Mouse (Mus musculus) stomach, embryonic 14.5 days (tissue): ENCODE measurements at regions not wholly inside any gene's neighbourhood (a gene's known extent, or its start where the extent isn't known, plus 50 kb on each side); places are given as distances from the start of the nearest gene placed in this dataset.

ENCODE experiments used
- ATAC-seq: fragments of 200-750 bp; cut with Nextera tagmentation; 2 replicates; pipeline ENCODE4 v1.8.0; 2017; ENCODE audit warnings: low read depth, moderate TSS enrichment; ENCODE audit not compliant: insufficient number of reproducible peaks, insufficient read depth, low FRiP score
- H3K27ac ChIP-seq: fragments of 300-500 bp; sonication (generic); 2 replicates; pipeline ENCODE4 v1.5.1; 2014; ENCODE audit warnings: mild to moderate bottlenecking, low read length, moderate library complexity, mixed read lengths
- H3K27me3 ChIP-seq: fragments of 300-500 bp; sonication (generic); 2 replicates; pipeline ENCODE4 v1.6.1; 2014; ENCODE audit warnings: low read length, control low read depth, mixed read lengths; ENCODE audit not compliant: control insufficient read depth, insufficient read depth
- H3K36me3 ChIP-seq: fragments of 300-500 bp; sonication (generic); 2 replicates; pipeline ENCODE4 v1.6.1; 2014; ENCODE audit warnings: mild to moderate bottlenecking, control low read depth, low read length, moderate library complexity, mixed read lengths; ENCODE audit not compliant: control insufficient read depth, insufficient read depth
- H3K4me1 ChIP-seq: fragments of 300-500 bp; sonication (generic); 2 replicates; pipeline ENCODE4 v1.6.1; 2014; ENCODE audit warnings: low read length, control low read depth, mixed read lengths; ENCODE audit not compliant: control insufficient read depth, insufficient read depth
- H3K4me2 ChIP-seq: fragments of 300-500 bp; sonication (generic); replicated peaks from 2 replicates; pipeline ENCODE4 v1.6.1; 2014; ENCODE audit warnings: low read depth, low read length, control low read depth
- H3K4me3 ChIP-seq: fragments of 300-500 bp; sonication (generic); 2 replicates; pipeline ENCODE4 v1.5.1; 2014; ENCODE audit warnings: low read depth, low read length, control low read depth
- H3K9ac ChIP-seq: fragments of 300-500 bp; sonication (generic); replicated peaks from 2 replicates; pipeline ENCODE4 v1.6.1; 2014; ENCODE audit warnings: low read depth, mild to moderate bottlenecking, control low read depth, low read length, moderate library complexity, mixed read lengths
- H3K9me3 ChIP-seq: fragments of 300-500 bp; sonication (generic); 2 replicates; pipeline ENCODE4 v1.6.1; 2016; ENCODE audit warnings: low read depth, low read length, control low read depth; ENCODE audit not compliant: control insufficient read depth
- WGBS: fragments of 180-500 bp; shearing (Covaris S2); extraction: QIAGEN DNeasy Blood & Tissue Kit; methylation state at CpG from one replicate; pipeline ENCODE4 v1.1.7; 2014; 5-methylcytosine and 5-hydroxymethylcytosine counted together

GRCm38 (mm10) chr16:12692739-12693292, 416.7 kb upstream of the Ercc4 start:
- no peak for ATAC-seq
- no peak overlapping the region for H3K4me3 ChIP-seq
- 45% methylated on average over 4 of the region's 5 CpGs for WGBS
- no peaks in the 10 kb centered on the region for H3K9me3 ChIP-seq
- no peak overlapping the region for H3K27ac ChIP-seq
- H3K27me3 ChIP-seq = no peaks in the 10 kb centered on the region
- no peaks in the 10 kb centered on the region for H3K4me1 ChIP-seq
- no peaks in the 10 kb centered on the region for H3K36me3 ChIP-seq
- no peak overlapping the region for H3K9ac ChIP-seq
- no peak overlapping the region for H3K4me2 ChIP-seq

- no peak for ATAC-seq
- Histone ChIP-seq H3K36me3 (no peaks in the 10 kb centered on the region), H3K27me3 (no peaks in the 10 kb centered on the region), H3K27ac (no peak overlapping the region), H3K9ac (no peak overlapping the region), H3K9me3 (no peaks in the 10 kb centered on the region), H3K4me3 (no peak overlapping the region), H3K4me1 (no peaks in the 10 kb centered on the region), H3K4me2 (no peak overlapping the region)
- WGBS = 52% methylated on average over 7 of the region's 7 CpGs
These were observed 416.1 kb upstream of the Ercc4 start for GRCm38 (mm10) chr16:12693346-12693745.

- ATAC-seq = no peak
- WGBS = 70% methylated on average over 3 of the region's 3 CpGs
- Histone ChIP-seq H3K4me1 (no peaks in the 10 kb centered on the region), H3K4me3 (no peak overlapping the region), H3K9ac (no peak overlapping the region), H3K9me3 (no peaks in the 10 kb centered on the region), H3K27ac (no peak overlapping the region), H3K4me2 (no peak overlapping the region), H3K27me3 (no peaks in the 10 kb centered on the region), H3K36me3 (no peaks in the 10 kb centered on the region)
These were observed 414.8 kb upstream of the Ercc4 start for GRCm38 (mm10) chr16:12694646-12695045.

GRCm38 (mm10) chr16:12696939-12697621, 412.4 kb upstream of the Ercc4 start:
- Histone ChIP-seq H3K27me3 (no peaks in the 10 kb centered on the region), H3K27ac (no peak overlapping the region), H3K36me3 (no peaks in the 10 kb centered on the region), H3K4me3 (no peak overlapping the region), H3K9me3 (no peaks in the 10 kb centered on the region), H3K4me2 (no peak overlapping the region), H3K4me1 (no peaks in the 10 kb centered on the region), H3K9ac (no peak overlapping the region)
- WGBS = 81% methylated on average over 10 of the region's 10 CpGs
- ATAC-seq = no peak

- no peaks in the 10 kb centered on the region for H3K36me3 ChIP-seq
- ATAC-seq = no peak
These were observed 409.9 kb upstream of the Ercc4 start for GRCm38 (mm10) chr16:12699557-12699956.

GRCm38 (mm10) chr16:12700088-12700487, 409.4 kb upstream of the Ercc4 start:
- Histone ChIP-seq H3K27me3 (no peaks in the 10 kb centered on the region), H3K4me1 (no peaks in the 10 kb centered on the region), H3K9ac (no peak overlapping the region), H3K36me3 (no peaks in the 10 kb centered on the region), H3K27ac (no peak overlapping the region), H3K9me3 (no peaks in the 10 kb centered on the region), H3K4me3 (no peak overlapping the region), H3K4me2 (no peak overlapping the region)
- ATAC-seq = no peak
- 89% methylated on average over 10 of the region's 10 CpGs for WGBS

More at GRCm38 (mm10) chr16:12699557-12699956, 409.9 kb upstream of the Ercc4 start:
- H3K4me1 ChIP-seq = no peaks in the 10 kb centered on the region
- no peak overlapping the region for H3K9ac ChIP-seq
- no peaks in the 10 kb centered on the region for H3K27me3 ChIP-seq
- H3K9me3 ChIP-seq = no peaks in the 10 kb centered on the region
- no peak overlapping the region for H3K4me2 ChIP-seq
- no peak overlapping the region for H3K27ac ChIP-seq
- H3K4me3 ChIP-seq = no peak overlapping the region
- WGBS = 77% methylated on average over 5 of the region's 5 CpGs

- Histone ChIP-seq H3K9me3 (no peaks in the 10 kb centered on the region), H3K36me3 (no peaks in the 10 kb centered on the region), H3K4me3 (no peak overlapping the region), H3K4me1 (no peaks in the 10 kb centered on the region; the same call in 1 of the 2 replicates), H3K27me3 (no peaks in the 10 kb centered on the region), H3K9ac (no peak overlapping the region), H3K4me2 (no peak overlapping the region), H3K27ac (no peak overlapping the region)
- WGBS = 79% methylated on average over 9 of the region's 9 CpGs
- no peak for ATAC-seq
These were observed 405.5 kb upstream of the Ercc4 start for GRCm38 (mm10) chr16:12703818-12704590.

GRCm38 (mm10) chr16:12706907-12707306, 402.6 kb upstream of the Ercc4 start:
- H3K27me3 ChIP-seq = no peaks in the 10 kb centered on the region
- no peak for ATAC-seq
- H3K4me3 ChIP-seq = no peak overlapping the region
- H3K9me3 ChIP-seq = no peaks in the 10 kb centered on the region
- H3K9ac ChIP-seq = no peak overlapping the region
- H3K27ac ChIP-seq = no peak overlapping the region
- no peaks in the 10 kb centered on the region for H3K36me3 ChIP-seq
- no peaks in the 10 kb centered on the region; the same call in 1 of the 2 replicates for H3K4me1 ChIP-seq
- no peak overlapping the region for H3K4me2 ChIP-seq
